Mouse (Mus musculus): ENCODE data around the gene Patj. TPM values are rescaled to one million over a fixed set of nuclear protein-coding genes. Genes with fewer than 3 reads are reported as not detected.

Patj gene
- polyA plus RNA-seq, 1 experiment from 2014 or later = 33.2 TPM

DNA sequence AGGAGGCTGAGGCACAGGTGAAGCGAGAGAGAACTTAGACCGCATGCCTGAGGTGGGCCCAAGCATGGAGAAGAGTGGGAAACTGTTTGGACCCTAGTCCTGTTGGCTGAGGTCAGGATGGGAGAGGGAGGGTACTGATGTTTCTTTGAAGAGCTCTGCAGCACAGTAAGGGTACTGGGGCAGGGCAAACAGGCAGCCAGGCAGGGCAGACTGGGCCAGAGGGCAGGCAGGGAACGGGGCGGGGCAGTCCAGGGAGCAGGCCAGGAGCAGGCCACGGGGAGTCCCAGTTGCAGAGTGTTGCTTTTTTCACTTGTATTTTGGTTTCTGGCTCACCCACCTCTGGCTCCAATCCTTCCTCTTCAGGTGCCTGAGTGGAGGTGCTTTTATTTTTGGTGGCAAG, 114.4 kb downstream of the Patj start:
- no peak overlapping the region for H3K27ac ChIP-seq (ENCODE audit: low read depth, low read length)
- no peak overlapping the region for H3K9ac ChIP-seq (ENCODE audit: low read depth, low read length)
- no peak overlapping the region for H3K4me2 ChIP-seq (replicated peaks; ENCODE audit: low read depth, low read length)
- ATAC-seq (ENCODE audit: low FRiP score, low TSS enrichment) = no peak
- H3K27me3 ChIP-seq (ENCODE audit: control insufficient read depth, insufficient read depth, low read length) = no peaks in the 10 kb centered on the region
- no peak overlapping the region for H3K4me3 ChIP-seq (ENCODE audit: low read length)
- H3K9me3 ChIP-seq (ENCODE audit: control insufficient read depth, low read length) = no peaks in the 10 kb centered on the region
- WGBS = 66% methylated on average over 5 of the region's 5 CpGs
- H3K36me3 ChIP-seq (ENCODE audit: control insufficient read depth, insufficient read depth, low read length) = no peaks in the 10 kb centered on the region
- H3K4me1 ChIP-seq (ENCODE audit: control insufficient read depth, insufficient read depth, low read length) = peaks cover 8% of the 10 kb centered on the region; the same call in 1 of the 2 replicates

DNA sequence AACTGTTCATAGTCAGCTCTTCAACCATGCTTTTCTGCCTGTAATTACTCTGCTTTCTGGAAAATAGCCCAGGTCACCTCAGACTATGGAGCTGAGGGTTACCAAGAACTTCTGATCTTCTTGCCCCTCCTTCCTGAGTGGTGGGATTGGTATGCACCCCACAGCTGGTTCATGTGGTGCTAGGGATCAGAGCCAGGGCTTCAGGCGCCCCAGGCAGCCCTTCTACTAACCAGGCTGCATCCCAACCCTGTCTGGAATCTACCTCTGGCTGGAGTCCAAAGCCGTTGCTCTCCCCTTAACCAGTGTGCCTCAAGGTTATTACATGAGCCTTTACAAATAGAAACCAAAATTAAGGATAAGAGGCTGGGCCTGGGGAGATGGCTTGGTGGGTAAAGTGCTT, 115.7 kb downstream of the Patj start:
- Histone ChIP-seq H3K4me3 (ENCODE audit: low read length) (no peak overlapping the region), H3K4me1 (ENCODE audit: control insufficient read depth, insufficient read depth, low read length) (peaks cover 8% of the 10 kb centered on the region; the same call in 1 of the 2 replicates), H3K4me2 (replicated peaks; ENCODE audit: low read depth, low read length) (no peak overlapping the region), H3K36me3 (ENCODE audit: control insufficient read depth, insufficient read depth, low read length) (no peaks in the 10 kb centered on the region; the same call in 1 of the 2 replicates), H3K9ac (ENCODE audit: low read depth, low read length) (no peak overlapping the region), H3K27ac (ENCODE audit: low read depth, low read length) (no peak overlapping the region), H3K9me3 (ENCODE audit: control insufficient read depth, low read length) (no peaks in the 10 kb centered on the region), H3K27me3 (ENCODE audit: control insufficient read depth, insufficient read depth, low read length) (no peaks in the 10 kb centered on the region)
- 54% methylated on average over 2 of the region's 2 CpGs for WGBS
- no peak; the same call in 1 of the 2 replicates for ATAC-seq (ENCODE audit: low FRiP score, low TSS enrichment)

GRCm38 (mm10) chr4:98511964-98512743, 116.6 kb downstream of the Patj start:
- Histone ChIP-seq H3K4me2 (replicated peaks; ENCODE audit: low read depth, low read length) (no peak overlapping the region), H3K27ac (ENCODE audit: low read depth, low read length) (no peak overlapping the region), H3K4me1 (ENCODE audit: control insufficient read depth, insufficient read depth, low read length) (peaks cover 8% of the 10 kb centered on the region; the same call in 1 of the 2 replicates), H3K36me3 (ENCODE audit: control insufficient read depth, insufficient read depth, low read length) (no peaks in the 10 kb centered on the region; the same call in 1 of the 2 replicates), H3K9ac (ENCODE audit: low read depth, low read length) (no peak overlapping the region), H3K9me3 (ENCODE audit: control insufficient read depth, low read length) (no peaks in the 10 kb centered on the region), H3K27me3 (ENCODE audit: control insufficient read depth, insufficient read depth, low read length) (no peaks in the 10 kb centered on the region), H3K4me3 (ENCODE audit: low read length) (no peak overlapping the region)
- ATAC-seq (ENCODE audit: low FRiP score, low TSS enrichment) = no peak
- WGBS = 89% methylated on average over 10 of the region's 10 CpGs

GRCm38 (mm10) chr4:98520492-98520891, 124.9 kb downstream of the Patj start:
- Histone ChIP-seq H3K4me3 (ENCODE audit: low read length) (no peak overlapping the region), H3K4me1 (ENCODE audit: control insufficient read depth, insufficient read depth, low read length) (no peaks in the 10 kb centered on the region), H3K4me2 (replicated peaks; ENCODE audit: low read depth, low read length) (no peak overlapping the region), H3K9ac (ENCODE audit: low read depth, low read length) (no peak overlapping the region), H3K27ac (ENCODE audit: low read depth, low read length) (no peak overlapping the region), H3K9me3 (ENCODE audit: control insufficient read depth, low read length) (no peaks in the 10 kb centered on the region), H3K36me3 (ENCODE audit: control insufficient read depth, insufficient read depth, low read length) (peaks cover 8% of the 10 kb centered on the region; the same call in 1 of the 2 replicates), H3K27me3 (ENCODE audit: control insufficient read depth, insufficient read depth, low read length) (no peaks in the 10 kb centered on the region)
- no peak for ATAC-seq (ENCODE audit: low FRiP score, low TSS enrichment)
- 92% methylated on average over 6 of the region's 6 CpGs for WGBS

DNA sequence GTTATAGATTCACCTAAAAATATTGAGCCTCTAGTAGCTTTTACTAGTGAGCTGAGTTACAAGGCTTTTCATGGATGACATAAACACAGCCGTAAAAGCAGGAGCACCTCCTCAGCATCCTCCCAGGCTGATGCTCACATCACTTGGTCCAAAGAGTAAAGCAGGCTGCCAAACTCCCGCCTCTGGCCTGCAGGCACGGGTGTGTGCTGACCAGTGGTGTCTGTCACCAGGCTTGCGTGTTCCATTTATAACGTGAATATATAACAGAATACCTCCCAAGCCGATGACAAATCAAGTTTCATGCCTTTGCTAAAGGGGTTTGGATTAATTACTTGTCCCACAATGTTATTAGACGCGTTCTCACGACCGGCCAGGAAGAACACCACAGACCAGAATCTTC, 128.9 kb downstream of the Patj start:
- H3K9ac ChIP-seq (ENCODE audit: low read depth, low read length) = no peak overlapping the region

GRCm38 (mm10) chr4:98535446-98535845, 139.9 kb downstream of the Patj start:
- ATAC-seq (ENCODE audit: low FRiP score, low TSS enrichment) = no peak
- Histone ChIP-seq H3K4me3 (ENCODE audit: low read length) (no peak overlapping the region), H3K4me1 (ENCODE audit: control insufficient read depth, insufficient read depth, low read length) (no peaks in the 10 kb centered on the region), H3K27me3 (ENCODE audit: control insufficient read depth, insufficient read depth, low read length) (no peaks in the 10 kb centered on the region), H3K27ac (ENCODE audit: low read depth, low read length) (no peak overlapping the region), H3K4me2 (replicated peaks; ENCODE audit: low read depth, low read length) (no peak overlapping the region), H3K9ac (ENCODE audit: low read depth, low read length) (no peak overlapping the region), H3K9me3 (ENCODE audit: control insufficient read depth, low read length) (no peaks in the 10 kb centered on the region), H3K36me3 (ENCODE audit: control insufficient read depth, insufficient read depth, low read length) (no peaks in the 10 kb centered on the region)
- 86% methylated on average over 3 of the region's 3 CpGs for WGBS

More for the DNA sequence above, 128.9 kb downstream of the Patj start:
- WGBS = 96% methylated on average over 10 of the region's 10 CpGs
- Histone ChIP-seq H3K27me3 (ENCODE audit: control insufficient read depth, insufficient read depth, low read length) (no peaks in the 10 kb centered on the region), H3K27ac (ENCODE audit: low read depth, low read length) (no peak overlapping the region), H3K36me3 (ENCODE audit: control insufficient read depth, insufficient read depth, low read length) (peaks cover 8% of the 10 kb centered on the region; the same call in 1 of the 2 replicates), H3K9me3 (ENCODE audit: control insufficient read depth, low read length) (no peaks in the 10 kb centered on the region), H3K4me2 (replicated peaks; ENCODE audit: low read depth, low read length) (no peak overlapping the region), H3K4me3 (ENCODE audit: low read length) (no peak overlapping the region), H3K4me1 (ENCODE audit: control insufficient read depth, insufficient read depth, low read length) (no peaks in the 10 kb centered on the region)
- no peak for ATAC-seq (ENCODE audit: low FRiP score, low TSS enrichment)

GRCm38 (mm10) chr4:98541591-98541990, 146.0 kb downstream of the Patj start:
- no peak overlapping the region for H3K9ac ChIP-seq (ENCODE audit: low read depth, low read length)
- H3K4me1 ChIP-seq (ENCODE audit: control insufficient read depth, insufficient read depth, low read length) = no peaks in the 10 kb centered on the region
- no peak overlapping the region for H3K27ac ChIP-seq (ENCODE audit: low read depth, low read length)
- H3K36me3 ChIP-seq (ENCODE audit: control insufficient read depth, insufficient read depth, low read length) = no peaks in the 10 kb centered on the region
- no peaks in the 10 kb centered on the region for H3K9me3 ChIP-seq (ENCODE audit: control insufficient read depth, low read length)
- H3K4me2 ChIP-seq (replicated peaks; ENCODE audit: low read depth, low read length) = no peak overlapping the region
- 82% methylated on average over 2 of the region's 2 CpGs for WGBS
- no peaks in the 10 kb centered on the region for H3K27me3 ChIP-seq (ENCODE audit: control insufficient read depth, insufficient read depth, low read length)
- H3K4me3 ChIP-seq (ENCODE audit: low read length) = no peak overlapping the region
- ATAC-seq (ENCODE audit: low FRiP score, low TSS enrichment) = no peak

DNA sequence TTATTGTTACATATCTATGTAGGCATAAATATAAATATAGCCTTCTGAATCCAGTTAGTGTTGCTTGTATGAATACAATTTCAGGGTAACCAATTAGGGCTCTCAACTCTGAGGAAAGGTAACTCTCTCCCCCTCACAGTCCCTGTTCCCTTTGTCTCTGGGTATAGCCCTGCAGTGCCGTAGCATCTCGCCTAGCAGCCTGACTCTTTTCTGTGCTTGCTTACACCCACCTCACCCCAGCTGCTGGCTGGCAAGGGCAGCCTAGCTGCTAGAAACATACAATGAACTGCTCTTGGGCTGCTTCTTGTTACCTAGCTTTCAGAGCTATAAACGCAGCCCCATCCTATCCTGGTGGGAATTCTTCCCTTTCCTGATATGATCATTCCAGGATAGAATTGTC, 147.4 kb downstream of the Patj start:
- Histone ChIP-seq H3K4me2 (replicated peaks; ENCODE audit: low read depth, low read length) (no peak overlapping the region), H3K9me3 (ENCODE audit: control insufficient read depth, low read length) (no peaks in the 10 kb centered on the region), H3K27me3 (ENCODE audit: control insufficient read depth, insufficient read depth, low read length) (no peaks in the 10 kb centered on the region), H3K4me1 (ENCODE audit: control insufficient read depth, insufficient read depth, low read length) (no peaks in the 10 kb centered on the region), H3K27ac (ENCODE audit: low read depth, low read length) (no peak overlapping the region), H3K36me3 (ENCODE audit: control insufficient read depth, insufficient read depth, low read length) (no peaks in the 10 kb centered on the region), H3K4me3 (ENCODE audit: low read length) (no peak overlapping the region), H3K9ac (ENCODE audit: low read depth, low read length) (no peak overlapping the region)
- 92% methylated on average over 3 of the region's 3 CpGs for WGBS
- ATAC-seq (ENCODE audit: low FRiP score, low TSS enrichment) = no peak

- ATAC-seq (ENCODE audit: low FRiP score, low TSS enrichment) = no peak
- no peaks in the 10 kb centered on the region for H3K4me1 ChIP-seq (ENCODE audit: control insufficient read depth, insufficient read depth, low read length)
- no peaks in the 10 kb centered on the region for H3K9me3 ChIP-seq (ENCODE audit: control insufficient read depth, low read length)
- no peak overlapping the region for H3K27ac ChIP-seq (ENCODE audit: low read depth, low read length)
- H3K9ac ChIP-seq (ENCODE audit: low read depth, low read length) = no peak overlapping the region
- H3K4me3 ChIP-seq (ENCODE audit: low read length) = no peak overlapping the region
- no peak overlapping the region for H3K4me2 ChIP-seq (replicated peaks; ENCODE audit: low read depth, low read length)
- H3K36me3 ChIP-seq (ENCODE audit: control insufficient read depth, insufficient read depth, low read length) = no peaks in the 10 kb centered on the region
- H3K27me3 ChIP-seq (ENCODE audit: control insufficient read depth, insufficient read depth, low read length) = no peaks in the 10 kb centered on the region
- WGBS = 36% methylated on average over 1 of the region's 1 CpGs
Observed at GRCm38 (mm10) chr4:98545376-98545775, 149.8 kb downstream of the Patj start.

Measured in kidney, embryonic 14.5 days (tissue).